Mouse (Mus musculus): ENCODE results near the gene Olfr106-ps.

Olfr106-ps gene

GRCm38 (mm10) chr17:37390093-37390492 is at the start of gene Olfr106-ps:
Gene Olfr106-ps (plus strand): TSS chr17:37390393.
- no peak for DNase-seq (ENCODE audit: low spot score)

- no peak for DNase-seq (ENCODE audit: low spot score)
Observed at GRCm38 (mm10) chr17:37359282-37359681, 30.9 kb upstream of the Olfr106-ps start, which contains the start of gene Olfr104-ps. Gene Olfr104-ps (plus strand): TSS chr17:37359582.

GRCm38 (mm10) chr17:37378733-37379132 is 11.5 kb upstream of the Olfr106-ps start, which contains the start of gene Olfr105-ps:
Gene Olfr105-ps (plus strand): TSS chr17:37379033.
- DNase-seq (ENCODE audit: low spot score): no peak

GRCm38 (mm10) chr17:37398926-37399325 is 8.7 kb downstream of the Olfr106-ps start, which contains the start of gene Olfr107:
Gene Olfr107 (plus strand): TSS chr17:37399226.
- no peak for DNase-seq (ENCODE audit: low spot score)

GRCm38 (mm10) chr17:37413380-37413779 is 23.2 kb downstream of the Olfr106-ps start:
- DNase-seq (ENCODE audit: low spot score): no peak

GRCm38 (mm10) chr17:37445180-37445579 is 55.0 kb downstream of the Olfr106-ps start, which contains the start of gene Olfr108:
Gene Olfr108 (plus strand): TSS chr17:37445480.
- no peak for DNase-seq (ENCODE audit: low spot score)
